Mouse (Mus musculus) erythroblast, embryonic 14.5 days (primary cell): ENCODE data around the gene Ifna1.

Experiments used
- GATA1 ChIP-seq: IDR thresholded peaks from 2 replicates; pipeline ENCODE4 v1.6.1; 2012; ENCODE audit warnings: low read length, inconsistent platforms, mixed read lengths
- TAL1 ChIP-seq: IDR thresholded peaks from 3 replicates; pipeline ENCODE4 v1.6.1; 2012; ENCODE audit warnings: low read length, inconsistent platforms, mixed read lengths

DNA sequence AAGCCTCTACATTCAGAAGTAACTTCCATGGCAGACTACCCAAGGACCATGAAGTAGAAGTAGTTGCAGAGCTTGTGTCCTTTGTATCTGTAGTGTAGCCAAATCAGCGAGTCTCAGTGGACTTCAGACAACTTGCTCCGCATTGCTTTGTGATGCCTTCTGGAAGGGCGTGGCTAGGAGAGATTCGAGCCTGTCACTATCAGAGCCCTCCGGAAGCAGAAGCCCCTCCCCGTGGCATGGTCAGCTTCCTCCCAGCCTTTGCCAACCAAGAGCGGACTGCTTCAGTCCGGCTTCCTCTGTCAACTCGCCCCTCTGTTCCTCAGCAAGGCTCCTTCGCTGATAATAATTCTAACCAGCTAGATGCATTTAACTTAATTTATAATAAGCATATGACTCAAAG, 28.4 kb downstream of the Ifna1 start:
- TF ChIP-seq GATA1 (no peak), TAL1 (no peak)
